Mouse (Mus musculus) limb, embryonic 14.5 days (tissue): ENCODE data around the gene Sorcs1. TPM values are rescaled to one million over a fixed set of nuclear protein-coding genes. Genes with fewer than 3 reads are reported as not detected.
A peak's percentile ranks its signal among the peaks of the same experiment; 100 is the strongest.

Source experiments
- ATAC-seq: fragments of 200-750 bp; cut with Nextera tagmentation; 2 replicates; pipeline ENCODE4 v1.8.0; 2017; ENCODE audit warnings: low read depth, moderate number of reproducible peaks, moderate TSS enrichment; ENCODE audit not compliant: low FRiP score
- DNase-seq: peaks from one replicate; pipeline ENCODE4 v3.0.0-alpha.2; 2015; ENCODE audit warnings: low spot score
- H3K27ac ChIP-seq: fragments of 300-500 bp; sonication (generic); replicated peaks from 2 replicates; pipeline ENCODE4 v1.5.1; 2014; ENCODE audit warnings: low read depth, mild to moderate bottlenecking, low read length, moderate library complexity, mixed read lengths
- H3K27me3 ChIP-seq: fragments of 300-500 bp; sonication (generic); 2 replicates; pipeline ENCODE4 v1.6.1; 2014; ENCODE audit warnings: low read length, mixed read lengths; ENCODE audit not compliant: control insufficient read depth, insufficient read depth
- H3K36me3 ChIP-seq: fragments of 300-500 bp; sonication (generic); 2 replicates; pipeline ENCODE4 v1.6.1; 2014; ENCODE audit warnings: mild to moderate bottlenecking, low read length, moderate library complexity, mixed read lengths; ENCODE audit not compliant: control insufficient read depth, insufficient read depth
- H3K4me1 ChIP-seq: fragments of 300-500 bp; sonication (generic); 2 replicates; pipeline ENCODE4 v1.6.1; 2014; ENCODE audit warnings: antibody characterized with exemption, low read length, mixed read lengths; ENCODE audit not compliant: control insufficient read depth, insufficient read depth
- H3K4me2 ChIP-seq: fragments of 300-500 bp; sonication (generic); replicated peaks from 2 replicates; pipeline ENCODE4 v1.6.1; 2014; ENCODE audit warnings: low read depth, mild to moderate bottlenecking, low read length, moderate library complexity; ENCODE audit not compliant: severe bottlenecking
- H3K4me3 ChIP-seq: fragments of 300-500 bp; sonication (generic); replicated peaks from 2 replicates; pipeline ENCODE4 v1.5.1; 2014; ENCODE audit warnings: low read length
- H3K9ac ChIP-seq: fragments of 300-500 bp; sonication (generic); 2 replicates; pipeline ENCODE4 v1.6.1; 2014; ENCODE audit warnings: mild to moderate bottlenecking, low read depth, low read length, moderate library complexity; ENCODE audit not compliant: severe bottlenecking
- H3K9me3 ChIP-seq: fragments of 300-500 bp; sonication (generic); 2 replicates; pipeline ENCODE4 v1.6.1; 2016; ENCODE audit warnings: low read length; ENCODE audit not compliant: control insufficient read depth
- POLR2A ChIP-seq: fragments of 200-500 bp; IDR thresholded peaks from 2 replicates; pipeline ENCODE4 v1.8.0; 2012; ENCODE audit warnings: inconsistent platforms, mild to moderate bottlenecking, moderate library complexity, borderline replicate concordance; ENCODE audit not compliant: insufficient read depth, insufficient read length; ENCODE audit errors: extremely low read depth
- WGBS: fragments of 180-500 bp; shearing (Covaris S2); extraction: QIAGEN DNeasy Blood & Tissue Kit; methylation state at CpG from one replicate; pipeline ENCODE4 v1.1.7; 2014; 5-methylcytosine and 5-hydroxymethylcytosine counted together
- polyA plus RNA-seq, 2 experiments: library from polyadenylated mRNA; depleted of rRNA in 1 of 2; stranded (reverse) in 1 of 2; unstranded in 1 of 2; fragments of >200 nt; fragmentation: Nextera tagmentation in 1 of 2; extraction: Ambion mirVana in 1 of 2; gene quantifications; 2 replicates each; pipeline versions ENCODE4 v1.2.1 to v1.2.3; 2012 to 2014

Sorcs1 gene
- polyA plus RNA-seq, 2 experiments, result 2.1 to 3.2 TPM

DNA sequence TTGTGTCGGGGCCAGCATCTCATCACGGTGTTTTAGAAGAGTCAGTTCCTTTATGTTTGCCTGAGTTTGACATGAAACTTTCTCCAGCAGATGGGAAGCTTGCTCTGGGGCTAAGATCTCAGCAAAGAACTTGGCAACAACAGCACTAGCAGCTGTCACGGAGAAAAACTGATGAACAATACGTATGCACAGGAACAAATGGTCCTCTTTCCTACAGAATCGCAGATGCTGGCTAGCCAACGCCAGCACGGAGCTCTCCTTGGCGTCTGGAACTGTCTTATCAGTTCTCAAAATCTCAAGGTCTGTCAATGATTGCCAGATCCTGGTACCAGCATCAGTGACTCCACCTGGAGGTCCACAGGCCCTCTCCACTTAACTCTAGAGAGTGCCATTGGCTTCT lies 350.6 kb downstream of the Sorcs1 start:
- Histone ChIP-seq H3K9me3 (no peaks in the 10 kb centered on the region), H3K36me3 (no peaks in the 10 kb centered on the region), H3K4me1 (no peaks in the 10 kb centered on the region), H3K27ac (no peak overlapping the region), H3K4me2 (no peak overlapping the region), H3K9ac (no peak overlapping the region), H3K4me3 (no peak overlapping the region), H3K27me3 (no peaks in the 10 kb centered on the region)
- WGBS, result 80% methylated on average over 8 of the region's 8 CpGs
- ATAC-seq (no peak), DNase-seq (no peak)
- TF ChIP-seq POLR2A, result no peak

- Histone ChIP-seq H3K9me3 (no peaks in the 10 kb centered on the region), H3K36me3 (no peaks in the 10 kb centered on the region), H3K4me3 (no peak overlapping the region), H3K9ac (no peak overlapping the region), H3K4me2 (no peak overlapping the region), H3K27ac (no peak overlapping the region), H3K27me3 (no peaks in the 10 kb centered on the region), H3K4me1 (no peaks in the 10 kb centered on the region)
- TF ChIP-seq POLR2A, result no peak
- no peak for DNase-seq
- no peak for ATAC-seq
- 27% methylated on average over 3 of the region's 3 CpGs for WGBS
Measured at GRCm38 (mm10) chr19:50326151-50326550, 352.3 kb downstream of the Sorcs1 start.

GRCm38 (mm10) chr19:50325686-50326085 lies 352.8 kb downstream of the Sorcs1 start:
- DNase-seq (no peak), ATAC-seq (no peak)
- WGBS, result 78% methylated on average over 10 of the region's 10 CpGs

GRCm38 (mm10) chr19:50307046-50307445 lies 371.4 kb downstream of the Sorcs1 start:
- DNase-seq (no peak), ATAC-seq (no peak)
- H3K4me1 ChIP-seq, result no peaks in the 10 kb centered on the region
- H3K9me3 ChIP-seq, result no peaks in the 10 kb centered on the region
- no peak overlapping the region for H3K4me2 ChIP-seq
- H3K27me3 ChIP-seq, result no peaks in the 10 kb centered on the region
- H3K4me3 ChIP-seq, result no peak overlapping the region
- H3K36me3 ChIP-seq, result no peaks in the 10 kb centered on the region
- H3K27ac ChIP-seq, result no peak overlapping the region
- 78% methylated on average over 2 of the region's 2 CpGs for WGBS
- no peak overlapping the region for H3K9ac ChIP-seq
- TF ChIP-seq POLR2A, result no peak

More at GRCm38 (mm10) chr19:50325686-50326085, 352.8 kb downstream of the Sorcs1 start:
- no peak for TF ChIP-seq POLR2A
- Histone ChIP-seq H3K27ac (no peak overlapping the region), H3K9ac (no peak overlapping the region), H3K4me1 (no peaks in the 10 kb centered on the region), H3K9me3 (no peaks in the 10 kb centered on the region), H3K4me3 (no peak overlapping the region), H3K27me3 (no peaks in the 10 kb centered on the region), H3K4me2 (no peak overlapping the region), H3K36me3 (no peaks in the 10 kb centered on the region)

GRCm38 (mm10) chr19:50294205-50294604 lies 384.2 kb downstream of the Sorcs1 start:
- TF ChIP-seq POLR2A, result no peak
- Histone ChIP-seq H3K4me2 (no peak overlapping the region), H3K9ac (no peak overlapping the region), H3K27ac (no peak overlapping the region), H3K36me3 (no peaks in the 10 kb centered on the region), H3K4me1 (no peaks in the 10 kb centered on the region), H3K4me3 (no peak overlapping the region), H3K27me3 (no peaks in the 10 kb centered on the region), H3K9me3 (no peaks in the 10 kb centered on the region)
- ATAC-seq (no peak), DNase-seq (no peak)
- WGBS, result 80% methylated on average over 7 of the region's 7 CpGs

DNA sequence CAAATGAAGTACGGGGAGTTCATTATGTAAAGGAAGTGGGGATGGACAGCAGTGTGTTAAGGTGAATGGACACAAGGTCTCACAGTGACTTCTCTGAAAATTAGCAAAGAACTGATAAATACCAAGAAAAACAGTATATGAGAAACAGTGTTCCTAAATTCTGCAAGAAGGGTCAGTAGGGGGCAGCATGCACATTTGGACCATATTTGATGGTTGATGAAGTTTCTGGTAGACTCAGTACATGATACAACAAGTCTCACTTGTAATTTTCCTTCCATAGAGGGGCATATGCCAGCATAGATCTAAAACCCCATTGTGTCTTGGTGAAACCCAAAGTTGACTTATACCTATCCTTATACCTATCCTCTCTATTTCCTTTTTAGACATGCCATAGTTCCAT lies 414.0 kb downstream of the Sorcs1 start:
- DNase-seq (peak; percentile 72), ATAC-seq (no peak)
- no peak overlapping the region for H3K27ac ChIP-seq
- no peaks in the 10 kb centered on the region for H3K27me3 ChIP-seq
- TF ChIP-seq POLR2A, result no peak
- H3K9me3 ChIP-seq, result no peaks in the 10 kb centered on the region
- H3K9ac ChIP-seq, result no peak overlapping the region
- H3K4me2 ChIP-seq, result no peak overlapping the region
- no peak overlapping the region for H3K4me3 ChIP-seq
- no peaks in the 10 kb centered on the region for H3K4me1 ChIP-seq
- 86% methylated on average over 1 of the region's 1 CpGs for WGBS
- no peaks in the 10 kb centered on the region for H3K36me3 ChIP-seq
